Mouse (Mus musculus): ENCODE measurements at regions not wholly inside any gene's neighbourhood (a gene's known extent, or its start where the extent isn't known, plus 50 kb on each side); places are given as distances from the start of the nearest gene placed in this dataset.

GRCm38 (mm10) chr12:35863141-35863540, 62.3 kb upstream of the Agr3 start:
- no peak for DNase-seq (ENCODE audit: low spot score)

- DNase-seq (ENCODE audit: low spot score), result no peak
Observed at GRCm38 (mm10) chr12:35853159-35853558, 72.3 kb upstream of the Agr3 start.

- DNase-seq (ENCODE audit: low spot score), result no peak
Observed at GRCm38 (mm10) chr12:35846905-35847610, 78.4 kb upstream of the Agr3 start.

- DNase-seq (ENCODE audit: low spot score), result no peak
Observed at GRCm38 (mm10) chr12:35836946-35837345, 88.5 kb upstream of the Agr3 start.

DNA sequence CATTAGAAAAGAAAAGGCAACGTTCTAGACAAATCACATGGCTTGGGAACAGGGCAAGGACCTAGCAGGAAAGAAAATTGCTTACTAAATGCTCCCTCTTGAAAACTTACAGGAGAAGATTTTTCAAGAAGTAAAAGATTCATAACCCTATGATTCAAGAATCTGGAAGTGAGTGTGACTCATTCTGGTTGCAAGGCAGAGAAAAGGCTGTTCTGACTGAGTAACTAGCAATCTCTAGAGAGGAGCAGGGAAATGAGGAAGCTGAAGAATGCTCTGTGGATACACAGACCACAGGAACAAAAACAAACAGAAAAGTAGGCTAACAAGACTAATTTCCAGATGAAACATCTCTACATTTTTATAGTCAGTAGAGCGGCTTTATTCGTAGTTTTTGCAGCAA, 92.1 kb upstream of the Agr3 start:
- peak; percentile 10 for DNase-seq (ENCODE audit: low spot score)

GRCm38 (mm10) chr12:35831922-35832512, 93.4 kb upstream of the Agr3 start:
- no peak for DNase-seq (ENCODE audit: low spot score)

GRCm38 (mm10) chr12:35831268-35831667, 94.2 kb upstream of the Agr3 start:
- peak; percentile 18 for DNase-seq (ENCODE audit: low spot score)

DNA sequence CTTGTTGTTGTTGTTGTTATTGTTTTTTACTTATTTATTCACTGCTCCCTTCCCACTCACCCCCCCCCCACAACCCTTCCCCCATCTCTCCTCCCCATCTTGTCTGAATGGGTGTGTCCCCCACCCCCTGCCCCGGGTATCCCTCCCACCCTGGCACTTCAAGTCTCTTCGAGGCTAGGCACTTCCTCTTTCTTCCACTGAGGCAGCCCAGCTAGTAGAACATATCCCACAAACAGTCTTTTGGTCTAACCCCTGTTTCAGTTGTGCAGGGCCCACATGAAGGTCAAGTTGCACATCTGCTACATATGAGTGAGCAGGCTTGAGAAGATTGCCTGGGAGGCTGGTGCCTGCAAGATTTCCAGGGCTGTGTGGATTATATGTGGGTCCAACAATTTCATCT, 97.6 kb upstream of the Agr3 start:
- DNase-seq (ENCODE audit: low spot score), result no peak

DNA sequence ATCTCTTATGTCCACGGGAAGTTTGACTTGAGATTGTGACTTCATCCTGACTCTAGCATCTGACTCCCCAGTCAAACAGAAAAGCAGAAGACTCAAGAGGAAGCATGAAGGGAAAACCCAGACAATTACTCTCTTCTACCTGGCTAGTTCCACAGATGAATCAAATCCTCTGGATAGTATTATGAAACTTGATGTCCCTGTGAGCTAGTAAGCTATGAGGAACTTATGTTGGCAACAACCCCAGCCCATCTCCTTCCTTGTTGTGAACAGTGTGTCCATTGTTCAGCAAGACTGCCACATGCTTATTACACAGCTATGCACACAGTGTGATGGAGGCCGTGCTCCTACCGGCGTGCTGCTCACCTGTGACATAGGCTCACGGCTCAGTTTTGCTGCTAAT, 98.4 kb upstream of the Agr3 start:
- no peak for DNase-seq (ENCODE audit: low spot score)

- peak; percentile 9 for DNase-seq (ENCODE audit: low spot score)
Observed at GRCm38 (mm10) chr12:35824587-35824987, 100.8 kb upstream of the Agr3 start.

DNA sequence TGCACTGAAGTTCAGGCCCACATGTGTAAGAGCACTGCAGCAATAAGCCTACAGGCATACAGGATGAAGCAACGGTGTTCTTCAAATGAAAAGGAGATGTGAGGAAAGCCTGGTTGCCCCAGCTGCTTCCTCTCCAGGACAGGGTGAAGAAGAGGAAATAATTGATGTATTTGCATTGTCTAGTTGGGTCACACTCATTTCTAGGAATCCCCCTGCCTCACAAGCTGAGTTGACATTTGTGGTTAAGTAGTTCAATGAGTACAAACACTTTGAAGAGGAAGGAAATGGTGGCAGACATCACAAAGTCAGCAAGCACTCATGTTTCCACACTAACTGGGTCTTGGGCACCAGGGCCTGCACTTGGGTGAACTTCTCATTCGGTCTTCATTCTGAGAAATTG, 126.2 kb upstream of the Agr3 start:
- DNase-seq (ENCODE audit: low spot score), result no peak

GRCm38 (mm10) chr12:35775396-35775795, 150.0 kb upstream of the Agr3 start:
- DNase-seq (ENCODE audit: low spot score), result no peak

- no peak for DNase-seq (ENCODE audit: low spot score)
Observed at GRCm38 (mm10) chr12:35770387-35771024, 154.9 kb upstream of the Agr3 start.

DNA sequence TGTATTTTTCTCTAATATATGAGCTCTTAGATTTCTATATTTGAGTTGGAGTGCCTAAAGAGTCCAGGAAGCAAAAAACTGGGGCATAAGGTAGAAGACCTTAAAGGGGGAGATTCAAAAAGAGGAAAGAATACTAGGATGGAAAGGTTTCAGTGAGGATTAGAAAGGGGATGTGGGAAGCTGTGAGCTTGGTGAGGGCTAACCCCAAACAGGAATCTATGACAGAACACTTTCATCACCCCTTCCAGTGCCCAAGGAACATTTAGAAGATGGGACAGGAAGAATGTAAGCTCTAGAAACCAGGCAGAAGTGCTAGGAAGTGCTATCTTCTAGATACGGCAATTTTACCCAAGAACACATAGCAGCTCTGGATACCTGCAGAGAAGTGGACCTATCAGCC, 166.5 kb upstream of the Agr3 start:
- DNase-seq (ENCODE audit: low spot score), result no peak

GRCm38 (mm10) chr12:35755159-35755558, 170.3 kb upstream of the Agr3 start:
- no peak for DNase-seq (ENCODE audit: low spot score)

DNA sequence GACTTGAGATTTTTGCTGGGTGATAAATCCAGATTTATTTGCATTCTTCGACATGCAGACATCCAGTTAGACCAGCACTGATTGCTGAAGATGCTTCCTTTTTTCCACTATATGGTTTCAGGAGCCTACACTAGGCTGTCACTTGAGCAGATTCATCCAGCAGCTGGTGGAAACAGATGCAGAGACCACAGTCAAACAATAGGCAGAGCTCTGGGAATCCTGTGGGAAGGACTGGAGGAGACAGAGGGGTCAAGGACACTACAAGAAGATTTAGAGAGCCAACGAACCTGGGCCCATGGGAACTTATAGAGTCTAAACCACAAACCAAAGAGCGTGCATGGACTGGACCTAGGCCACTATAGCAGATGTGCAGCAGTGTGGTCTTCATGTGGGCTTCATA, 177.4 kb upstream of the Agr3 start:
- no peak for DNase-seq (ENCODE audit: low spot score)

DNA sequence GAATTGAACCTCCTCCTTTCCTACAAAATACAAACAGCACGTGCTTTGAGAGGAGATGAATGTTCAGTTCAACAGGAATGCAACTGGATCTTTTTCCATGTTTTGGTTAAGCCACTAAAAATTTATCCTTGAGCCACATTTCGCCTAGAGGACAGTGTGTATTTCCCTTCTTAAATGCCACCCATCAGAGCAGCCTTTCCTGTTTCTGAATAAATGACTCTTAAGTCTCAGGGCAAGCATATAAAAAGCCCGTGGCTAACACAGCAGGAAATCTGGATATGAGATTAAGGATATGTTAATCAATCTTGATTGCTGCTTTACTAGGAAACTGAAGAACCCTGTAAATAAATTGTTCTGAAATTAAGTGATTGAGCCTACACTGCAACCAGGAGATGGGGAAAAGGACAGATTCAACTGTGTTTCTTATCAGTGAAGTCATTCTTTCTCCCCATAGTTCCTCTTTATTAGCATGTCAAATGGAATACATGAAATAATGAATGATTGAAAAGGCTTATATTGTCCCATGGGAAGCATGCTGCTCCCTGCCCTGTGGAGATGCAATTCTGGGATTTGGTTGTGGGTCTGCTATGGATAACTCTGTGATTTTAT, 178.6 kb upstream of the Agr3 start:
- DNase-seq (ENCODE audit: low spot score), result no peak

- DNase-seq (ENCODE audit: low spot score), result peak; percentile 3
Observed at GRCm38 (mm10) chr12:35742729-35743128, 182.7 kb upstream of the Agr3 start.

- no peak for DNase-seq (ENCODE audit: low spot score)
Observed at GRCm38 (mm10) chr12:35736427-35736826, 189.0 kb upstream of the Agr3 start.

- no peak for DNase-seq (ENCODE audit: low spot score)
Observed at GRCm38 (mm10) chr12:35735002-35735401, 190.4 kb upstream of the Agr3 start.

- DNase-seq (ENCODE audit: low spot score), result no peak
Observed at GRCm38 (mm10) chr12:35734371-35734770, 191.0 kb upstream of the Agr3 start.

- DNase-seq (ENCODE audit: low spot score), result no peak
Observed at GRCm38 (mm10) chr12:35733580-35733979, 191.8 kb upstream of the Agr3 start.

DNA sequence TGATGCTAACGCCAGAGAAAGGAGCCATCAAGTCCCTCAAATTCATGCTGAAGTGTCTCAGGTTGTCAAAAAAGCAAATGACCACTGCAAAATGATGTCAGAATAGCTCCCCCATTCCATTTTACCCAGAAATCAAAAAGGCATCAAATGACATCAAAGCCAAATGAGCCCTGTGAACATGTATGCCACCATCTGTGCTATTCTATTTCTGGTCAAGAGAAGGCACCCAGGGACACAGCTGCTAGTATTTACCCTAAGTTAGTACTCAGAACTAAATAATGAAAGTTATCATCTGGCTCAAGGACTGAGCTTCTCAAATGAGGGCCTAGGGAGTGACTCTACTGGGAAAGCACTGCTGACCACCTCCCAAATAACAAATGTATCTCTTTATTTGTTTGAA, 191.1 kb upstream of the Ahr start:
- no peak for DNase-seq (ENCODE audit: low spot score)

Measured in yolk sac, embryonic 10.5 days (tissue).